Mouse (Mus musculus) midbrain, embryonic 13.5 days (tissue): ENCODE data around the gene Fcmr. TPM values are rescaled to one million over a fixed set of nuclear protein-coding genes. Genes with fewer than 3 reads are reported as not detected.

Source experiments
- ATAC-seq: fragments of 200-750 bp; cut with Nextera tagmentation; 2 replicates; pipeline ENCODE4 v1.8.0; 2017; ENCODE audit warnings: mild to moderate bottlenecking, moderate TSS enrichment, moderate library complexity
- H3K27ac ChIP-seq: fragments of 300-500 bp; sonication (generic); 2 replicates; pipeline ENCODE4 v1.5.1; 2015; ENCODE audit warnings: inconsistent platforms, mild to moderate bottlenecking, moderate library complexity
- H3K27me3 ChIP-seq: fragments of 300-500 bp; sonication (generic); 2 replicates; pipeline ENCODE4 v1.6.1; 2015; ENCODE audit warnings: mild to moderate bottlenecking, inconsistent platforms
- H3K36me3 ChIP-seq: fragments of 300-500 bp; sonication (generic); 2 replicates; pipeline ENCODE4 v1.6.1; 2015; ENCODE audit warnings: mild to moderate bottlenecking, inconsistent platforms
- H3K4me1 ChIP-seq: fragments of 300-500 bp; sonication (generic); replicated peaks from 2 replicates; pipeline ENCODE4 v1.6.1; 2015; ENCODE audit warnings: inconsistent platforms
- H3K4me2 ChIP-seq: fragments of 300-500 bp; sonication (generic); replicated peaks from 2 replicates; pipeline ENCODE4 v1.6.1; 2015; ENCODE audit warnings: moderate library complexity, mild to moderate bottlenecking, inconsistent platforms
- H3K4me3 ChIP-seq: fragments of 300-500 bp; sonication (generic); replicated peaks from 2 replicates; pipeline ENCODE4 v1.5.1; 2015; ENCODE audit warnings: mild to moderate bottlenecking, inconsistent platforms
- H3K9ac ChIP-seq: fragments of 300-500 bp; sonication (generic); replicated peaks from 2 replicates; pipeline ENCODE4 v1.6.1; 2015; ENCODE audit warnings: mild to moderate bottlenecking, inconsistent platforms
- H3K9me3 ChIP-seq: fragments of 300-500 bp; sonication (generic); 2 replicates; pipeline ENCODE4 v1.6.1; 2016; ENCODE audit warnings: mild to moderate bottlenecking, inconsistent platforms
- WGBS: fragments of 180-500 bp; shearing (Covaris S2); methylation state at CpG from one replicate; pipeline ENCODE4 v1.1.7; 2015; 5-methylcytosine and 5-hydroxymethylcytosine counted together
- polyA plus RNA-seq: library from polyadenylated mRNA; unstranded; fragments of >200 nt; fragmentation: Nextera tagmentation; extraction: Ambion mirVana; gene quantifications from 2 replicates; pipeline ENCODE4 v1.2.1, GENCODE M21; 2015

Gene Fcmr
- polyA plus RNA-seq, 1 experiment from 2014 or later: not detected

DNA sequence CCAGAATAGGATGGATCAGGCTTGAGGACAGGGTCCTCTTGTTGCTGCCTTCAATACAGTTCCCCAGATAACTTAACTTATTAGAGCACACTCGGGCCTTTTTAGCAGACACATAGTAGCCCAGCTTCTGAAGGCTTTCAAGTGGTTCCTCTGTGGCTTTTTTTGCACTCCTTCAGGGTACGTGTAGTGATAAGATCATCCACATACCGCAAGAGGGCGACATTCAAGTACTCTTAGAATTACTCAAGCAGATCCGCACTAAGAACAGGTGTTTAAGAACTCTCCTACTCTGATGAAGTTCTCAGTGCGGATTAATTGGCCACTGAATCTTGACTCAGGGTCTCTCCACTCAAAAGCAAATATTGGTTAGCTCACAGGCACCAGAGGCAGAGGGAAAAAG is 27.2 kb upstream of the Fcmr start:
- H3K27me3 ChIP-seq: no peaks in the 10 kb centered on the region
- no peak overlapping the region for H3K27ac ChIP-seq
- no peak for ATAC-seq
- H3K36me3 ChIP-seq: no peaks in the 10 kb centered on the region
- H3K4me2 ChIP-seq: no peak overlapping the region
- H3K4me1 ChIP-seq: no peaks in the 10 kb centered on the region
- no peak overlapping the region for H3K4me3 ChIP-seq
- H3K9ac ChIP-seq: no peak overlapping the region
- no peaks in the 10 kb centered on the region for H3K9me3 ChIP-seq
- 52% methylated on average over 6 of the region's 6 CpGs for WGBS

DNA sequence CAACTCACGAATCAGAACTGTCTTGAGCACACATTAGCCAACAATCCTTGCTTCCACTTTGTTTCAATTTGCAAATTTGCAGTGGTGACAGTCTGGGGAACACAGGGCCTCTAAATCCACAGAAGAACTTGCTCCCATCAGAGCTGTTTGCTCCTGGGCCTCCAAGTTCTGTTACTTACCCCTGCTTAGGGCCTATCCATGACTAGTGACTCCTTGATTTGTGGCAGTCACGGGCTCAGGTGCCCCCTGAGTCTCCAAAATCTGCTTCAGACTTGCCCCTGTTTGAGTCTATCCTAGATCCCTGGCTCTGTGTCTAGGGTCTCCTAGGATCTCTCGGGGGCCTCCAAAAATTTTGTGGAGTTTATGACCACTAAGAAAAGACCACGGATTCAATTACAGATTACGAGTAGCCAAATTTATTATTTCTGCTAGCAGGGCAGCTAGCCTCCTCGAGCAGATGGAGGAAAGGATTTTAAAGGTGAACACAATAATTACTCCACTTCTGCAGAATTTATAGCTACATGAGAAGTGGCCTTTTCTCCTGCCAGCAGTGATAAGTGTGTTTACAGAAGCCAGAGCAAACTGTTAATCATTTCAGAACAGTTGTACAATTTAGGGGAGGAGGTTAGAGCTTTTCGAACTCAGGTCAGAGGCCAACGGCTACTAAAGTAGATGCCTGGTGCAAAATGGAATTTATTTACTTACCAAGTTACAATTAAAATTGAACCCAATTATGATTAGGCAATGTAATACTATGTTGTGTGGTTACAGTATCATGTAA is 24.7 kb upstream of the Fcmr start:
- Histone ChIP-seq H3K4me1 (no peaks in the 10 kb centered on the region), H3K4me3 (no peak overlapping the region), H3K27ac (no peak overlapping the region), H3K36me3 (no peaks in the 10 kb centered on the region), H3K4me2 (no peak overlapping the region), H3K9me3 (no peaks in the 10 kb centered on the region), H3K9ac (no peak overlapping the region), H3K27me3 (no peaks in the 10 kb centered on the region)
- WGBS: 87% methylated on average over 8 of the region's 8 CpGs
- ATAC-seq: no peak

GRCm38 (mm10) chr1:130841621-130842020 is 23.8 kb upstream of the Fcmr start:
- Histone ChIP-seq H3K4me1 (no peaks in the 10 kb centered on the region), H3K9ac (no peak overlapping the region), H3K4me3 (no peak overlapping the region), H3K36me3 (no peaks in the 10 kb centered on the region), H3K27me3 (no peaks in the 10 kb centered on the region), H3K27ac (no peak overlapping the region), H3K4me2 (no peak overlapping the region), H3K9me3 (no peaks in the 10 kb centered on the region)
- 90% methylated on average over 7 of the region's 7 CpGs for WGBS
- ATAC-seq: no peak

DNA sequence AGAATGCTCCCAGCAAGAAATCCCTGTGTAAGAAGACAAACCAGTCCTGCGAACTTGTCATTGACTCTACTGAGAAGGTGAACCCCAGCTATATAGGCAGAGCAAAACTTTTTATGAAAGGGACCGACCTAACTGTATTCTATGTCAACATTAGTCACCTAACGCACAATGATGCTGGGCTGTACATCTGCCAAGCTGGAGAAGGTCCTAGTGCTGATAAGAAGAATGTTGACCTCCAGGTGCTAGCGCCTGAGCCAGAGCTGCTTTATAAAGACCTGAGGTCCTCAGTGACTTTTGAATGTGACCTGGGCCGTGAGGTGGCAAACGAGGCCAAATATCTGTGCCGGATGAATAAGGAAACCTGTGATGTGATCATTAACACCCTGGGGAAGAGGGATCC is 21.0 kb upstream of the Fcmr start:
- H3K9me3 ChIP-seq: no peaks in the 10 kb centered on the region
- H3K27me3 ChIP-seq: no peaks in the 10 kb centered on the region
- 92% methylated on average over 7 of the region's 7 CpGs for WGBS
- no peaks in the 10 kb centered on the region for H3K4me1 ChIP-seq
- no peak overlapping the region for H3K4me2 ChIP-seq
- no peaks in the 10 kb centered on the region for H3K36me3 ChIP-seq
- no peak overlapping the region for H3K27ac ChIP-seq
- H3K9ac ChIP-seq: no peak overlapping the region
- H3K4me3 ChIP-seq: no peak overlapping the region
- ATAC-seq: no peak

DNA sequence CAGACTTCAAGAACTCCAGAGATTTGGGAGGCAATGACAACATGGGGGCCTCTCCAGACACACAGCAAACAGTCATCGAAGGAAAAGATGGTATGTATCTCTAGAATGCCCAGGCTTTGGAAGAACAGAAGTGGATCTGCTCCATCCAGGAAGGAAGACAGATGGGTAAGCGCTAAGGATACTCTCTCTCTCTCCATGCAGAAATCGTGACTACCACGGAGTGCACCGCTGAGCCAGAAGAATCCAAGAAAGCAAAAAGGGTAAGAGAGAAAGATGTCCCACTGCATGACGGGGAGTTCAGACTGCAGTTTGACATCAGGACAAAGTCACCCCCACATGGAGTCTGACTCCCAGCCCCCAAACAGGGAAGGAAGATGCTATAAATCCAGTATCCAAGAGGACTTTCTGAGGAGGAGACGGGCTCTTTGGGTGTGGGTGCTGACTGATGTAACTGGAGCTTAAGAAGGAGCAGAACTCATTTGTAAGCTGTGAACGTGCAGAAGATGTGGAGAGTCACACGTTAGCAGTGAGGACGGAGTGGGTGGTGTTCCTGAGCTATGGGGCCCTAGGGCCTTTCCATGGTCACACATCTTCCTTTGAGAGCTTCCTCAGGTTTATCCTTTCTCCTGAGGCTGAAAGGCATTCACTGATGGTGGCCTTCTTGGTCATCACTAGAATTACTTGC is 15.8 kb upstream of the Fcmr start:
- H3K9ac ChIP-seq: no peak overlapping the region
- no peaks in the 10 kb centered on the region for H3K36me3 ChIP-seq
- H3K27me3 ChIP-seq: no peaks in the 10 kb centered on the region
- no peak overlapping the region for H3K27ac ChIP-seq
- no peaks in the 10 kb centered on the region for H3K9me3 ChIP-seq
- no peak overlapping the region for H3K4me2 ChIP-seq
- no peak overlapping the region for H3K4me3 ChIP-seq
- ATAC-seq: no peak
- 93% methylated on average over 10 of the region's 10 CpGs for WGBS
- 0 out of 2 replicates have a peak, but pooled peaks cover 3% of the 10 kb centered on the region for H3K4me1 ChIP-seq

GRCm38 (mm10) chr1:130850405-130850804 is 15.1 kb upstream of the Fcmr start:
- Histone ChIP-seq H3K4me3 (no peak overlapping the region), H3K4me1 (0 out of 2 replicates have a peak, but pooled peaks cover 3% of the 10 kb centered on the region), H3K36me3 (no peaks in the 10 kb centered on the region), H3K27me3 (no peaks in the 10 kb centered on the region), H3K27ac (no peak overlapping the region), H3K9me3 (no peaks in the 10 kb centered on the region), H3K4me2 (no peak overlapping the region), H3K9ac (no peak overlapping the region)
- no peak for ATAC-seq
- 92% methylated on average over 5 of the region's 5 CpGs for WGBS

- Histone ChIP-seq H3K27ac (no peak overlapping the region), H3K36me3 (no peaks in the 10 kb centered on the region), H3K4me3 (no peak overlapping the region), H3K4me2 (no peak overlapping the region), H3K27me3 (no peaks in the 10 kb centered on the region), H3K9ac (no peak overlapping the region), H3K9me3 (no peaks in the 10 kb centered on the region), H3K4me1 (0 out of 2 replicates have a peak, but pooled peaks cover 3% of the 10 kb centered on the region)
- ATAC-seq: no peak
- 79% methylated on average over 9 of the region's 9 CpGs for WGBS
These were observed 10.7 kb upstream of the Fcmr start for GRCm38 (mm10) chr1:130854819-130855218.

GRCm38 (mm10) chr1:130855723-130856122 is 9.7 kb upstream of the Fcmr start:
- Histone ChIP-seq H3K4me1 (0 out of 2 replicates have a peak, but pooled peaks cover 3% of the 10 kb centered on the region), H3K4me3 (no peak overlapping the region), H3K9me3 (no peaks in the 10 kb centered on the region), H3K9ac (no peak overlapping the region), H3K27me3 (no peaks in the 10 kb centered on the region), H3K4me2 (no peak overlapping the region), H3K27ac (no peak overlapping the region), H3K36me3 (no peaks in the 10 kb centered on the region)
- WGBS: 81% methylated on average over 2 of the region's 2 CpGs
- ATAC-seq: no peak

- H3K36me3 ChIP-seq: no peaks in the 10 kb centered on the region
- ATAC-seq: no peak
- H3K9ac ChIP-seq: no peak overlapping the region
- no peak overlapping the region for H3K27ac ChIP-seq
- H3K4me2 ChIP-seq: no peak overlapping the region
- H3K9me3 ChIP-seq: no peaks in the 10 kb centered on the region
- 88% methylated on average over 4 of the region's 4 CpGs for WGBS
- no peaks in the 10 kb centered on the region for H3K27me3 ChIP-seq
- H3K4me3 ChIP-seq: no peak overlapping the region
- H3K4me1 ChIP-seq: 0 out of 2 replicates have a peak, but pooled peaks cover 3% of the 10 kb centered on the region
These were observed 8.0 kb upstream of the Fcmr start for GRCm38 (mm10) chr1:130857456-130857855.

DNA sequence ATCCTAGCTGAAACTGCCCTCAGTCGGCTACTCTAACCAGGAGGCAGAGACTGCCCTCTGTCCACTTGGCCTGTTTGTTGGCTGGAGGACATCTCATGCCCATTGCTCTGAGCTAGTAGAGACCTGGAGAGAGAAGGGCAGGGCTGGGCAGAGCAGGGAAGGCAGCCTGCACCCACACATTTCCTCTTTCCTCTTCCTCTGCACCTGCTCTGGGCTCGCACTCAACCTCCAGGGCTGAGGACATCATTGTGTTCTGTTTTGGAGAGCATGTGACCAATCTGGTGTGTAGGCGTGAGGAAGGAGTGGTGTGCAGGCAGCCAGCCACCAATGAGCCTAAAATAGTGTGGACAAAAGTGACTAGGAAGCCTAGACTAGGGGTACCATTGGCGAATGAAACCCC is 1.2 kb upstream of the Fcmr start:
- no peak overlapping the region for H3K27ac ChIP-seq
- H3K9me3 ChIP-seq: no peaks in the 10 kb centered on the region
- no peak overlapping the region for H3K9ac ChIP-seq
- no peaks in the 10 kb centered on the region for H3K27me3 ChIP-seq
- H3K36me3 ChIP-seq: no peaks in the 10 kb centered on the region
- no peak overlapping the region for H3K4me3 ChIP-seq
- H3K4me2 ChIP-seq: no peak overlapping the region
- no peaks in the 10 kb centered on the region for H3K4me1 ChIP-seq
- ATAC-seq: no peak
- WGBS: 92% methylated on average over 4 of the region's 4 CpGs

DNA sequence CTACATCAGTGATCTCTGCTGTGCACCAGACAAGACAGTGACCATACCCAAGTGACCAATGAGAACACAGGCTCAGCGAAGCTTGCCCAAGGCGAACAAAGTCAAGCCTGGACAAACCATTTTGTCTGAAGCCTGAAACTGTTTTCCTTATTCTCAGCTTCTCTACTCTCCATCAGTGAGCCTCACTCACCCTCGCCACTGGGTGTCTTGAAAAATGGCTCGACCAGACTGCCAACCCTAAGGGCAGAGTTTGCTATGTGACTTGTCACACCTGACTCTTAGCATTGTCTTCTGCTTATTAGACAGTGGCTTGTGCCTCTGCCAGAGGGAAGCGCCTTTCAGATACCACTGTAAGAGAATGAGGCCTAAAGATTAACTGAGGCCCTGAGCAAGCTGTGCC is 728 bp upstream of the Fcmr start:
- H3K9me3 ChIP-seq: no peaks in the 10 kb centered on the region
- H3K4me3 ChIP-seq: no peak overlapping the region
- no peak for ATAC-seq
- H3K27me3 ChIP-seq: no peaks in the 10 kb centered on the region
- no peak overlapping the region for H3K9ac ChIP-seq
- no peaks in the 10 kb centered on the region for H3K4me1 ChIP-seq
- no peaks in the 10 kb centered on the region for H3K36me3 ChIP-seq
- H3K4me2 ChIP-seq: no peak overlapping the region
- 92% methylated on average over 5 of the region's 5 CpGs for WGBS
- no peak overlapping the region for H3K27ac ChIP-seq

GRCm38 (mm10) chr1:130872912-130873311 is 7.4 kb downstream of the Fcmr start:
- WGBS: 95% methylated on average over 2 of the region's 2 CpGs
- Histone ChIP-seq H3K4me1 (peaks cover under 1% of the 10 kb centered on the region; the same call in 1 of the 2 replicates), H3K27ac (no peak overlapping the region), H3K9me3 (no peaks in the 10 kb centered on the region), H3K4me2 (no peak overlapping the region), H3K4me3 (no peak overlapping the region), H3K27me3 (peaks cover 8% of the 10 kb centered on the region), H3K36me3 (no peaks in the 10 kb centered on the region), H3K9ac (no peak overlapping the region)
- no peak for ATAC-seq
